Mouse (Mus musculus): Measurements from ENCODE around the gene Cmip.

The Cmip gene

DNA sequence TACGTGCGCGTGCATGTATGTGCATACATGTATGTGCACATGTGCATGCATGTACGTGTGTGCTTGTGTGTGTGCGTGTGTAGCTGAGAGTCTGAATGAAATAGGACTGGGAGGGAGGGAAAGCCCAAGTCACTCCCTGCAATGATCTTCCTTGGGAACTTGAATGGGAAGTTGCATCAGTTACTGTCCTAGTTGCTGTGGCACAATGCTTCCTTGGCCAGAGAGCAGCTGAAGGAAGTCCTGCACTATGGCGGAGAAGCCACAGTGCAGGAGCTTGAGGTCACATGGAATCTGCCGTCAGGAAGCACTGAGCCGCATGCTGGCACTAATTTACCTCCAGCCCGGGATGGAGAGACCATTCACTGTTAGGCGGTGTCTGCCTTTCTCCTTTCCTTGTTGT lies 37.9 kb downstream of the Cmip start:
- DNase-seq (ENCODE audit: low read depth, low spot score), result no peak

DNA sequence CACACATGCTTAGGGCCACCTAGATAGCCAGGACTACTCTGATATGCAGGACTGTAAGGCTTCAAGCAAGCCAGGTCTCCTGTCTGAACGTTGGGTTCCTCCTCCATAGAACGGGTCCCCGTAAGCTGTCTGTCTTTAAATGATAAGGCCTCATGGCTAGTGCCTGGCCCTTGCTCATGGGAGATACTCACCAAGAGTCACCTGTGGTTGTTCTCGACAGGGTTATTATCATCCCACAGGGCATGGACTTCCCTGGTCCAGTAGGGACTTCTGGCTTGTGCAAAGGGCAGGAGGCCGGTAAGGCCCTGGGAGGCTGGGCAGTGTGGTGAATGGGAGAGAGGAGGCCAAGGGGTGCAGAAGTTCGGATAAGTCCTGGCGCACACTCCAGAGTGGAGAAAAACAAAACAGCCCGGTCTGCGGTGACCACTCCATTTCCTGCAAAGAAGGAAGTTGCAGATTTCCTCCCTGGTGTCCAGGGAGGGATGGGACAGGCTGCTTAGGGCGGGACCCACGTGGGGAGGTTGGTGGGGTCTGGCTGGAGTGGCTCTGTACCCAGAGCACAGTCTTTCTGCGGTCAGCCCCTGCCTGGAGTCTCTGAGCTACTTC lies 41.2 kb downstream of the Cmip start:
- no peak for DNase-seq (ENCODE audit: low read depth, low spot score)

DNA sequence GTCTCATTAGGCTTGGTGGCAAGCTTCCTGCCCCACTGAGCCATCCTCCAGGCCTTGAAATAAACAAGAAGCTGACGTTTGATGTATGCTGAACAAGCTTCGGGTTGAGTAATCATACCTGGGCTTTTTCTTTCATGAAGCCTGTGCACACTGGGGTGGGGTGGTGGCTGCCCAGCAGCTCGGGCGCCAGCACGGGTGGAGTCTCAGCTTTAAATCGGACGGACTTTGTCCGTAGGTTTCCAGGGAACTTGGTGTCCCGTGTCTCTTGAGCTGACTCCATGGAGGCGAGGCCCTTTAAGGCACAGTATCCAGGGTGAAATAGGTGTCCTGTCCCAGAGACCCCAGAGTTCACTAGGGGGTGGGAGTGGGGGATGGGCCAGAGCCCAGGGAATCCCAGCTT lies 42.3 kb downstream of the Cmip start:
- DNase-seq (ENCODE audit: low read depth, low spot score), result no peak

DNA sequence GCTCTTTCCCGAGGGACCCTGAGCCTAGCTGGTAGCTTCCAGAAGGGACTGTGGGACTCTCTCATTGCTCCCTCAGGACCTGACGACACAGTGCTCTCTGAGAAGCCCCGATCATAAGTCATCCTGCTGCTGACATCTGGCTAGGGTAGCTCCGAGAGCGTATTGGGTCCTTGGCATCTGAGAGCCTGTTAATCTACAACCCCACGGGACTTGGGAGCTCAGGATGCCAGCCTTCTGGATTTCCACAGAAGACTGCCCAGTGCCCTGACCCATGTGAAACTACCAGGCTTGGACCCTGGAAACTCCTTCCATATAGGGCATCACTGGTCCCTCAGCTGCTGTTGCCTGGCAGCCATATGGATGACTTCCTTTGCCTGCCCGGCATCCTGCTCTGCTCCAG lies 43.3 kb downstream of the Cmip start:
- no peak for DNase-seq (ENCODE audit: low read depth, low spot score)

DNA sequence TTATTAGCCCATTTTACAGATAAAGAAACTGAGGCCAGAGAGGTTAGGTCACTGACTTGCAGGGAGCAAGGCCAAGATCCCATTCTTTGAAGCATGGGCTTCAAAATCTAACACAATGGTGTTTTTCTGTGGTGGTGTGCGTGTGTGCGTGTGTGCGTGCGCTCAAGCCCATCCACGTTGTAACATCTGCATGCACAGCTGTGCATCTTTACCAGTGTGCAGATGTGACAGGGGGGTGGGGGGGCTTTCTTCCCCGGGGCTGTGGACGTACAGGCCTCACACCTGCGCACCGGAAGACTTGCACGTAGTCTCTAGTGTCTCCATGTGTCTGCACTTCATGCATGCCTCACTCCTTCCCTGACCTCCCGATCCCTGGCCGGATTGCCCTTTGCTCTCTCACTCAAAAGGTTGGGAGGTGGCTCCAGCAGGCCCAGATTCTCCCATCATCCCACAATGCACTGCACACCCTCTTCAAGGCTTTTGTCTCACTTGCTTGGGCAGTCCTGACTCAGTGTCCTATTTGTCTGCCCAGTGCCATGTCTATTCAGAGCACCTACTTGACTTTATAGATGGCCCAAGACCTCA lies 44.7 kb downstream of the Cmip start:
- DNase-seq (ENCODE audit: low read depth, low spot score), result no peak

DNA sequence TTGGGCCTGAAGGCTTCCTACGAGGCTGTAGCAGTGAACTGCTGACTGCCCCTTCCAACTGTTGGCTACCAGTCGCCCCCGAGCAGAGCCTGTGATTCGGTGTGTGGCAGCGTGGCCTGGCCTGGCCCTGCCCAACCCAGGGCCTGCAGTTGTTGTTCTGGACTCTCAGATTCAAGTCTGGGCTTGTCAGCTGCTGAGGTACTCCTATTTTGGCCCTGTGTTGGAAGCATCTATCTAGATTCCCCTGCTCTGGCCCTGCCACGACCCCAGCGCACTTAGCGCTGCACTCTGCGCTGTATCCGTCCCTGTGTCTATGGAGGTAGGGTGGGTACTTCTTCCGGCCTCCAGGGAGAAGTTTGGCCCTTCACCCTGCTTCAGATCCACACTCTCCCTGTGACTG lies 45.2 kb downstream of the Cmip start:
- DNase-seq (ENCODE audit: low read depth, low spot score), result peak; percentile 46

DNA sequence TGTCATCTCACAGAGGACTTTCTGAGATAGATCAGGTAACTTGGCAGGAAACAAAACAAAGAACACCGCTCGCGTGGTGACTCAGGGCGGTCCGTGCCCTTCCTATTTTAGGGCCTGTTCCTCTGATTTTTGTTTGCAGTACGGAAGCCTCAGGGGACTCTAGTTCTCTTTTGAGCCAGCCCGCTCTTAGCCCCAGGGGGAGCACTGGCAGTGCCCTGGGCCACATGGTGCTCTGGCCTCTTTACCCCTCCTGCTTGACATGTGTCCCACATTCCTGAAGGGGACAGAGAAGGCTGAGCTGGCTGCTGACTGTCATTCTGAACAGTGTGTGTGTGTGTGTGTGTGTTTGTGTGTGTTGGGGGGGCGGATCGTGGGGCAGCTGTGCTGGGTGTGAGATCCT lies 46.8 kb downstream of the Cmip start:
- DNase-seq (ENCODE audit: low read depth, low spot score), result no peak

DNA sequence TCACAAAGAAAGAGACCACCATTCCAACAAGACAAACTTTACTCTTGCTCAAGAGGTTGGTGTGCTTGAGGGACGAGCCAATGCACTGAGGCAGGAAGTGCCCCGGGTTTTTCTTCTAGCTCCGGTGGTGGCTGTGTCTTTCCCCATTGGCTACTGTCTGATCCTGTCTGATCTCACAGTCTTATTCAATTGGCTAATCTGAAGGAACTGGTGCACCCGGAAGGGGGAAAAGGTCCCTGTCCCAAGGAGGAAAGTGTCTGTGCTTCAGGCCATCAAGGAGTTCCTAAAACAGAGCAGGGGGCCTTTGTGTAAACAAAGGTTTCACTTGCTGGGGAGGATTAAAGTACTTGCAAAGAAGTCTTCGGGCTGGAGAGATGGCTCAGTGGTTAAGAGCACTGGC lies 48.5 kb downstream of the Cmip start:
- DNase-seq (ENCODE audit: low read depth, low spot score), result no peak

DNA sequence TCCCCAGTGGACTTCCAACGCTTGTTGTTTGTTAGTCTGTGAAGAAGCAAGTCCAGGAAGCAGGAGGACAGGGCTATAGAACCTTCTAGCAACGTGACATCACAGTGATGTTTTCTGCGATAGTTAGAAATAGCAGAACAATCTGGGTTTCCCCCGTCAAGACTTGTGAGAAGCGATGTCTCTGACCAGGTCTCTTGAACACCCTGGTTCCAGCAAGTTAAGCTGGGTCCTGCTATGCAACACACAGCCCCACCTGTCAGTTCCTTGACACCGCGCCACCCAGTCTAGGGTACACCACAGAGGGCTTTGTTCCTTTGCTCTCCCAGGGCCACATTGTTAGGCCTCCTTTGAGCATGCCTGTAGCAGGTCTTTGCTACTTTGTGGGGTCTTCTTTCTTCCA lies 49.9 kb downstream of the Cmip start:
- DNase-seq (ENCODE audit: low read depth, low spot score), result no peak

DNA sequence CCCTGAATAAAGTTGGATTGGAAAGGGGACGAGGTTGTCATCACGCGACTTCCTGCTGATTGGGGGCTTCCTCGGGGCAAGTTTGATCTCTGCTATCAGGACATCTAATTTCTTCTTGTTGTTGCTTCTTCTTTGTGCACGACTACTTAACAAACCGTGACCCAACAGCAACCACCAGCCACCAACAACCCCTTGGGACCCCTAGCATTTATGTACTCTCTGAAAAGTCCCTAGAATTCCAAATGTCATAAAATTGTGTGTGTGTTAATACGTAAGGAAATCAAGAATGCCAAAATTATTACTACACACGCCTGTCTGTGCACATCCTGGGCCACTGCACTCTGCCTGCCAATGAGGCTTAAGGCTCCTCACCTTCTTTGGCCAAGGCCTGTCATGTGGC lies 50.4 kb downstream of the Cmip start:
- DNase-seq (ENCODE audit: low read depth, low spot score), result no peak

DNA sequence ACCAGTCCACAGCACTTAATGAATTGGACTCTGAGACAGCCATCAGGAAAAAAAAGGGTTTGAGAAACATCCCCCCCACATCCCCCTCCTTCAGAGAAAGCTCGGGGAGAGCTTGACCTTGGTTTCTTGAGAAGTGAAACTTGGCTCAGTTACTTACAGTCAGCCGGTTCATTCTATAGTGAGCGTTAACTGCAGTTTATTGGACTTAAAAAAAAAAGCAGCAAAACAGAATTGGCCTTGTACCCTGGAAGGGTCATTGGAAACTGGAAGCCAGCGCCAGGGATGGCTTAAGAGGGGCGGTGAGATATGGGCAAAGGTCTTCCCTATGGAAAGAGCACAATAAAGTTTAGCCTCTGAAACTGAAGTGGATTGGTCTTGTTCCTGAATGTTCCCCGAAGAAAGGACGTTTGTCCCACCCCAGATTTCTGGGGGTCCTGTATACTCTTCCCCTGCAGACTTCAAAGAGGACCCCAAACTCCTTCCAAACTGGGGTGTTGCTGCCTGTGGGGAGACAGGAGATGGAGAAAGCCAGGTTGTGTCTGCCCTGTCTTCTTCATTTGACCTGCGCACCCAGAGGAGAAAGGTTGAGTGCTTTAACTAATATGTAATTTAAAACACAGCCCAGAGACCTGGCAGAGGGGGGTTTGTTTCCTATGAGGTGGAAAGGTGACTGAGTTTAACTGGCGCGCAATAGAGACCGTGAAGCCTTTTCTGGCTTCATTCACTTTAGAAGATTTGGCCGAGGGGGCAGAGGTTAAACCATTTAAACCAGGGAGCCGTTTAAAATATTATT lies 51.6 kb downstream of the Cmip start:
- no peak for DNase-seq (ENCODE audit: low read depth, low spot score)

DNA sequence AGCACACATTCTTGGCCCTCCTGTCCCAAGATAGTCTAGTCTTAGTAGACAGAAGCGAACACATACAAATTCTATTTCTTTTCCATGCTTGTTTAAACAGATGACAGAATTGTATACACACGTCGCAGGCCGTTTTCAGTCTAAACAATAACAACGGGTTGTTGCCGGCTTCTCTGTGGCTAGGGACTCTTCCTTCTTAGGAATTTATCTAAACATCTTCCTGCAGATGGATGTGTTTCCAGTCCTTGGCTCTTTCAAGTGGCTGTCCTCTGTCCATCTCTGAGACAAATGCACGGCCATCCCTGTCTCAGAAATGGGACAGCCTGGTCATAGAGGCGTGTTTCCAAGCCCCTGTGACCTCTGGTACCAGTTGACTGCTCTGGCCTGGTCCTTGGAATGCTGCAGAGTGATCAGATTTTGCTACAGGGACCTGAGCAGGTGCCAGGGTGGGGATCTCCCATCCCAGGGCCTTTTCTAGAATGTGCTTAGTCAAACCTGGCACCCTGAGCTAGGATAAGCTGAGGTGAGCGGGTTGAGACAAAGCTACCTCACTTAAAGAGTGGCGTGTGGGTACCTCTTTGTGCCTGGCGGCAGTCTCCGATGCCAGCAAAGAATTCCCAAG lies 52.9 kb downstream of the Cmip start:
- DNase-seq (ENCODE audit: low read depth, low spot score), result no peak

DNA sequence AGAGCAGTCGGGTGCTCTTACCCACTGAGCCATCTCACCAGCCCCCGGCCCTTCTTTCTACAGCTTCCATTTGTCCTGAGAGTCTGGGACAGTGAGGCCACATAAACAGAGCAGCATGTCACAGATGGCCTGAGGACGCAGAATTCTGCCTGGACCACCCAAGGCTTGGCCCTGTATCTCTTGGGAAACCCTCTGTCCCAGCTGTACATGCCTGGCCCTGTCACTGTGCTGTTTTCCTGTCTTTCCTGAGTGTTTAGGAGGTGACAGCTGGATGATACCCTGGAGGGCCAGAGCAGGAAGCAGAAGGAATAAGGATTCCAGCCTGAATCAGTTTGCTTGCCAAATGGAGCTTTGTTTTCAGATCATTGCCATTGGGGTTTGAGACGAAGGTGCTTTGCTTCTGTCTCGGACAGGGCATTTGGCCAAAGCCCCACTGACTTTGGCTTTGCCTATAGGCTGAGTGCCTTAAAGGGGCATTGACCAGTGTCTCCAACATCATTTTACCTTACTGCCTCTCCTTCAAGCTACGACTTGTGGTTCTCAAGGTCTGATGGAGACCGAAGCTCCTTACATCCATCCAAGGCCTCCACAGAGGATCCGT lies 54.2 kb downstream of the Cmip start:
- DNase-seq (ENCODE audit: low read depth, low spot score), result no peak

DNA sequence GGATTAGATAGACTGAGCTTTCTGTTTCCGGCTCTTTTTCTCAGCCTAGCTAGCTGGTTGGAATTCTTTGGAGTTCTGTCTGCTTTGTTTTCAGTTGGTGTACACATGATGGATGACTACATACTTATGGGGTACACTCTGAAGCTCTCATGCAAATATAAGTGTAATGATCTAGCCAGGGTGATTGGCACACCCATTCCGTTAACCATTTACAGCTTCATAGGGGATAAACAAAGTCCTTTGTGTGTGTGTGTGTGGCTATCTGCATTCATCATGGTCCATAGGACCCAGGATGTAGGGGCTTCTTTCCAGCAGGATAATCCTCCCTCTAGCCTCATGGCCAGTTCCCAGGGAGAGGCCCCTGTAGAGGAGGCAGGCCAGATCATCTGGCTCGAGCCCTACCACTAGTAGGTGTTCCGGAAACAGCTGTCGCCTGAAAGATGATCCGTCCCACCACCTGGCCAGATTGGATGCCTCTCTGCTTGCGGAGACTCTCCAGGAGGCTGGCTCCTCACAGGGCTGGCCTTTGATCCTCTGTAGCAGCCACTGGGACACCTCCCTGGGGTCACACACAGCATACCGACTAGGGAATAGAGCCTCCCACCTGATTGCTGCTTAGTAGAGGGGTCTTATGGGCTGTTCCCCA lies 57.6 kb downstream of the Cmip start:
- DNase-seq (ENCODE audit: low read depth, low spot score), result no peak

DNA sequence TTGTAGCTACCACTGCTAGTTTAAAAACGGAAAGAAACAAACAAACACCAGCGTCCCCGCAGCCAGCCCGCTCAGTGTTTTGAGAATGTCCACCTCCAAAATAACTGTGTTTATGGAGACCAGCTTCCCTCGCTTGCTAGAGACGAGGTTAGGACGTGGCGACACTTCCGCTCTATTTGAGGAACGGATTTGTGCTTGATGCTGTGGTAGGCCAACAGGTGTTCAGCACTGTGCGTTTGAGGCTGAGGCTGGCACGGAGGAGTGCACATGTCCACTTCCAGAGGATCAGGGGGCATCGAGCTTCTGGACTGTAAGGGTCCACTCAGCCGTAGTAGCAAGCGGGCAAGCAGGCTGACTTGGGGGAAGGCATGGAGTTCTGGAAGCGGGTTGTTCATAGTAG lies 58.9 kb downstream of the Cmip start:
- DNase-seq (ENCODE audit: low read depth, low spot score), result no peak

DNA sequence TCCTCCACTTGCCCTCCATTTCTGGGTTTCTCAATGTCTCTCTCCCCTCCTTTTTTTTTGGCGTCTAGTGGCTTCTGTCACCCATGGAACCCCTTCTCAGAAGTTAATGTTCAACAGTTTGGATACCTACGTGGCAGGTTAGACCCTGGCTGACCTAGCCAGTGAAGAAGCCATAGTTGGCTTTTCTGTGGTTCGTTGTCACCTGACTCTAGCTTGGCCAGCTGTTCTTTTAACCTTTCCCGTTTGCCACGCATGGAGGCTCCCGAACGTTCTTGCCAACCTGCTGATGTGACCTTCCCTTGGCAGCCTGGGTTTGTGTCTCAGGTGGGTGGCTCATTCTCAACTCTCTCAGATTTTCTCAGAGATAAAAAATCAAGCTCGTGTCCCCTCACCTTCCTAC lies 60.6 kb downstream of the Cmip start:
- no peak for DNase-seq (ENCODE audit: low read depth, low spot score)

DNA sequence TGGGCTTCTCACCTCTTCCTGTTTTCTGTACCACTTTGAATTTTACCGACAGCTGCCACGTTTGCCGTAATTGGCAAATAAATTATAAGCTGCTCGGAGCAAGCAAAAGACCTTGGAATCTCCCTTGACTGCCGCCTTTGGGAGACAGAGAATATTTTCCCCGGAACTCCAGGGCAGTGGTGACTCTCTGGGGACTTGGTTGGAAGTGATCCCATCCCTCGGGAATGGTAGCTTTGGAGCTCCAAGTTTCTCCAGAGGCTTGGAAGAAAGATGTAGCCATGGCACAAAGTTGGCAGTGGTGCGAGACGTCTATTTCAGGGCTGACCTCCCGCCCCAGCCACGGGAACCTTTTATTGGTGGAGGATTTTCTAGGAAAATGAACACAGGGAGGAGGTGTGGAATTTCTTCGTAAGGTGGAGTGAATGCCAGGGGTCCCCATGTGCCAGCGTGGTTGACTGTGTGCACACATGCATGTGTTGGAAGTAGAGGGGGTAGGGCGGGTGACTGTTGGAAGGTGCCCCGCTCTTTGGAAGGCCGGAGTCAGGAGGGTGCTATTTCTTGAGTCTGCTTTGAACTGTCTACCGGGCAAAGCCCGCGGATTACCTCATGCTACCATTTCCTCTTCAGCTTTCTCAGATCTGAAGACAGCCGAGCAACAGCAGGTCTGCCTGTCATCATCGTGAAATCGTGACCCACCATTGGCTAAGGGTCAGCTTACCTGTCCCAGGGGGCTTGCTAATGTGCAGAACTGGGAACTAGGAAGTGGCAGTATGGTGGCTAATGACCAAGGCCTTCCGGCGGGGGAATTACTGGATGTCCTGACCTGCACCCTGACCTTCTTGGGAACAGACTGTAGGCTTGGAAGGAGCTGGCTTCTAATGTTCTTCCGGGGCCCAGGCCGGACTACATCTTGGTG lies 62.3 kb downstream of the Cmip start:
- no peak for DNase-seq (ENCODE audit: low read depth, low spot score)

DNA sequence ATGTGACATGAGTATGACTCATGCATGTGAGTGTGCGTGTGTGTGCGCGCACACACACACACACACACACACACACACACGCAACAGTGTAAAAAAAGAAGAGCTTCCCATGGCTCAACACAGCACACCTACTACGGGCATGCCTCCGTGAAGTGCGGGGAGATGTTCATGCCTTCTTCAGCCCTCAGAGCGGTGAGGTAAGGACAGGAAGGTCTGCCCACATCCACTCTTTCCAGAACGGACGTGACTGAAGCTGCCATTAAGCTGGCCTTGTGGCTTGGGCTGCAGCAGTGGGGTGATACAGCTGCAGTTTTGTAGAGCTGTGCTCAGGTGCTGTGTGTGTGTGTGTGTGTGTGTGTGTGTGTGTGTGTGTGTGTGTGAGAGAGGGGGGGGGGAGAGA lies 63.8 kb downstream of the Cmip start:
- DNase-seq (ENCODE audit: low read depth, low spot score), result no peak

DNA sequence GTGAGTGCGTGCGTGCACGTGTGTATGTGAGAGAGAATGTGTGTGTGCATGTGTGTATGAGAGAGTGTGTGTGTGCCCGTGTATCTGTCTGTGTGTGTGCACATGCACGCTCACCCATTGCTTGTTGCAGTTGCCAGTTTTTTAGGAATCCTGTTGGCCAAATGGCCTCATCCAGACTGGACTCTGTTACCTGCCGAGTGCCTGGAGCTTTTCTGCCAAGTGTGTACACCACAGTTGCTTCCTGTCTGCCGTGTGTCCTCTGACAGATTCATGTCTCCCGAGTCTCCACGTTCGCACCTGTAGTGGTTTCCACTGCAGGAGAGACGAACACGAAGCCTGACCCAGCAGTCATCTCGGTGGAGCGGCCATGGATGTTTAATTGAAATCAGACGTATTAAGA lies 64.4 kb downstream of the Cmip start:
- no peak for DNase-seq (ENCODE audit: low read depth, low spot score)

DNA sequence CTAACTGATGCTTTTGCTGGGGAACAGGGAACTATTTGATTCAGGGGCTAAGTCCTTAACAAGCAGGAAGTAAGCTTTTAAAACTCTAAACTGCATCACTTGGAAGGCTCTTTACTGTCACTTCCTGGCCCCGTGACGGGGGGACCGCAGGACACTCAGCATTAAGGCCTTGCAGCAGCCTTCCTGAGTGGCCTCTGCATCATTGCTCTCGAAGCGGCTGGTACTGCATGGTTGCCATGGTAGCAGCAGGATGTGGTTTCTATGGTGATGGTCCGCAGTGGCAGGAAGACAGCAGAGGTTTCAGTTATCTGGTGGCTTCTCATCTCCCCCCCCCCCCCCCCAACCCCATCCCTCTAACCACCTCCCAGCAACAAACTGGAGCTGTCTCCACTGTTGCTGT lies 65.2 kb downstream of the Cmip start:
- DNase-seq (ENCODE audit: low read depth, low spot score), result no peak

Measured in 3T3-L1 (cell line).